Mouse (Mus musculus) forebrain, postnatal 0 days (tissue): ENCODE results near the gene Ooep. TPM values are rescaled to one million over a fixed set of nuclear protein-coding genes. Genes with fewer than 3 reads are reported as not detected.

ENCODE experiments used
- ATAC-seq: fragments of 200-750 bp; cut with Nextera tagmentation; 2 replicates; pipeline ENCODE4 v1.8.0; 2017; ENCODE audit warnings: mild to moderate bottlenecking, moderate library complexity
- DNase-seq: peaks from one replicate; pipeline ENCODE4 v3.0.0-alpha.2; 2015
- H3K27ac ChIP-seq: fragments of 300-500 bp; sonication (generic); 2 replicates; pipeline ENCODE4 v1.5.1; 2014; ENCODE audit warnings: low read depth, mild to moderate bottlenecking, antibody characterized with exemption, low read length, moderate library complexity, mixed read lengths
- H3K27me3 ChIP-seq: fragments of 300-500 bp; sonication (generic); 2 replicates; pipeline ENCODE4 v1.6.1; 2014; ENCODE audit warnings: mild to moderate bottlenecking, low read length, mixed read lengths; ENCODE audit not compliant: insufficient read depth
- H3K36me3 ChIP-seq: fragments of 300-500 bp; sonication (generic); 2 replicates; pipeline ENCODE4 v1.6.1; 2014; ENCODE audit warnings: mild to moderate bottlenecking, moderate library complexity; ENCODE audit not compliant: insufficient read depth
- H3K4me1 ChIP-seq: fragments of 300-500 bp; sonication (generic); 2 replicates; pipeline ENCODE4 v1.6.1; 2014; ENCODE audit warnings: antibody characterized with exemption; ENCODE audit not compliant: insufficient read depth
- H3K4me2 ChIP-seq: fragments of 300-500 bp; sonication (generic); 2 replicates; pipeline ENCODE4 v1.6.1; 2014; ENCODE audit warnings: low read depth, mild to moderate bottlenecking, moderate library complexity
- H3K4me3 ChIP-seq: fragments of 300-500 bp; sonication (generic); 2 replicates; pipeline ENCODE4 v1.5.1; 2014; ENCODE audit warnings: low read depth, low read length, mixed read lengths
- H3K9ac ChIP-seq: fragments of 300-500 bp; sonication (generic); 2 replicates; pipeline ENCODE4 v1.6.1; 2014; ENCODE audit warnings: mild to moderate bottlenecking
- H3K9me3 ChIP-seq: fragments of 300-500 bp; sonication (generic); 2 replicates; pipeline ENCODE4 v1.6.1; 2016; ENCODE audit warnings: low read length
- CTCF ChIP-seq: sonication (generic); IDR thresholded peaks from 2 replicates; pipeline ENCODE4 v1.5.1; 2016; ENCODE audit warnings: antibody characterized with exemption, control low read depth, low read depth
- WGBS: fragments of 180-500 bp; shearing (Covaris S2); extraction: QIAGEN DNeasy Blood & Tissue Kit; methylation state at CpG from one replicate; pipeline ENCODE4 v1.1.7; 2014; 5-methylcytosine and 5-hydroxymethylcytosine counted together
- polyA plus RNA-seq: library from polyadenylated mRNA; unstranded; fragments of >200 nt; fragmentation: Nextera tagmentation; extraction: Ambion mirVana; gene quantifications from 2 replicates; pipeline ENCODE4 v1.2.1, GENCODE M21; 2015
- total RNA-seq: library from RNA; depleted of rRNA; stranded (reverse); fragments of >200 nt; gene quantifications from 2 replicates; pipeline ENCODE4 v1.2.3, GENCODE M21; 2014

Gene Ooep
- total and polyA plus RNA-seq, 2 experiments from 2014 or later = 5.1 to 5.2 TPM

- Histone ChIP-seq H3K27ac (no peak overlapping the region), H3K36me3 (no peaks in the 10 kb centered on the region), H3K9me3 (no peaks in the 10 kb centered on the region), H3K4me3 (peak overlapping the region; percentile 37), H3K4me2 (peak overlapping the region; percentile 49), H3K27me3 (peaks cover 44% of the 10 kb centered on the region), H3K9ac (no peak overlapping the region), H3K4me1 (no peaks in the 10 kb centered on the region)
- no peak for TF ChIP-seq CTCF
- no peak for DNase-seq
- 38% methylated on average over 11 of the region's 11 CpGs for WGBS
- no peak; the same call in 1 of the 2 replicates for ATAC-seq
Measured at GRCm38 (mm10) chr9:78395244-78395629, 16.7 kb upstream of the Ooep start.

DNA sequence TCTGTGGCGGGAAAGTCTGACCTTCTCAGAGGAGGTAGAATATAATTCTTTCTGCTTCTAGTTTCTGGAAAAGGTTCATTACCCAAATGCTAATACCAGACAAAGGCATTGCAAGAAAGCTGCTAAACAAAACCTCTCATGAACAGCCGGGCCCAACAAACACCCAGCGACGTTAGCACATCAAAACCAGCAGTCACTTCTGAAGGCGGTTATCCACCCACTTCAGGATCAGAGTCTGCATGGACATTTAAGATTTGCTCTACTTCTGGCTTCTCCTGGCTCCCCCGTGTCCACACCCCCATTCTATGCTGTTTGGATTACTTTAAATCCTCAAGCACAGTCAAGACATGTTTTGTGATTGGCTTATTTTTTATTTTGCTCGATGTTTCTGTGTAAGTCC, 16.1 kb upstream of the Ooep start:
- no peak for ATAC-seq
- 71% methylated on average over 7 of the region's 7 CpGs for WGBS
- Histone ChIP-seq H3K4me1 (no peaks in the 10 kb centered on the region), H3K27ac (no peak overlapping the region), H3K4me3 (no peak overlapping the region), H3K27me3 (peaks cover 44% of the 10 kb centered on the region), H3K9me3 (no peaks in the 10 kb centered on the region), H3K9ac (no peak overlapping the region), H3K4me2 (no peak overlapping the region), H3K36me3 (no peaks in the 10 kb centered on the region)
- DNase-seq = no peak
- no peak for TF ChIP-seq CTCF

DNA sequence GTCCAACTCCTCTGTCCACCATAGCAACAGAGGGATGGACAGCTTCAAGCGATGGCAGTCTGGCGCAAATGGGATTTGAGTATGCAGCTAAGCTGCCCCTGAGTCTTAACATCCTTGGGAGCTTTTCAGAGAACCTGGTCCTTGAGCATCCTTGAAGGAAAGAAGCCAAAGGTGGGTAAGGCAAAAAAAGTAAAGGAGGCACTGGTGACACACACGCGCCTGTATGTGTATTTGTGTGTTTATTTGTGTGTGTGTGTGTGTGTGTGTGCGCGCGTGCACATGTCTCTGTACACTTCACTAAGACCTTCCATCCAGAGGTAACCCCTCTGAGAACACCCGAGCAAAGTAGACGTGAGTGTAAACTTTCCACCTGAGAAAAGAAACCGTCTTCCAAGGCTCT, 15.2 kb upstream of the Ooep start:
- Histone ChIP-seq H3K36me3 (no peaks in the 10 kb centered on the region), H3K9me3 (no peaks in the 10 kb centered on the region), H3K4me2 (no peak overlapping the region), H3K9ac (no peak overlapping the region), H3K4me1 (no peaks in the 10 kb centered on the region), H3K27ac (no peak overlapping the region), H3K27me3 (peaks cover 44% of the 10 kb centered on the region), H3K4me3 (no peak overlapping the region)
- WGBS = 89% methylated on average over 10 of the region's 10 CpGs
- DNase-seq (no peak), ATAC-seq (no peak)
- TF ChIP-seq CTCF = no peak

DNA sequence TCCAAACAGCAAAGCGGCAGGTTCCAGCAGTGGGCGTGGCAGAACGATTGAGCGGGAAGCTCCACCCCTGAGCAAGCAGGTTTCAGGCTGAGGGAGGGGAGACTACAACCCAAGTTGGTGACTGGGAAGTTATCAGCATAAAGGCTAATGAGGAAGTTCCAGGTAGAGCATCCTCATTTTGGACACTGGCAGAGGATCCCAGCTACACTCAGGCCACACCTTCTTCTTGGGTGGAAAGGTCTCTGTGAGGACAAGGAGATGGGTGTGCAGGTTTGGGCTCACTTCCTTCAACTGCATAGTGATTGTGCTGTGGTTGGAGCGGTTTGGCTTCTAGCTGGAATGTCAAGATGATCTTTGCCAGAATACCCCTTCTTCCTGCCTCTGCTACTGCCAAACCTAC, 11.5 kb upstream of the Ooep start:
- Histone ChIP-seq H3K4me3 (no peak overlapping the region), H3K9ac (no peak overlapping the region), H3K4me2 (no peak overlapping the region), H3K36me3 (no peaks in the 10 kb centered on the region), H3K27me3 (peaks cover 16% of the 10 kb centered on the region), H3K27ac (no peak overlapping the region), H3K9me3 (no peaks in the 10 kb centered on the region), H3K4me1 (no peaks in the 10 kb centered on the region)
- ATAC-seq = no peak
- no peak for DNase-seq
- TF ChIP-seq CTCF = no peak
- WGBS = 58% methylated on average over 5 of the region's 5 CpGs

DNA sequence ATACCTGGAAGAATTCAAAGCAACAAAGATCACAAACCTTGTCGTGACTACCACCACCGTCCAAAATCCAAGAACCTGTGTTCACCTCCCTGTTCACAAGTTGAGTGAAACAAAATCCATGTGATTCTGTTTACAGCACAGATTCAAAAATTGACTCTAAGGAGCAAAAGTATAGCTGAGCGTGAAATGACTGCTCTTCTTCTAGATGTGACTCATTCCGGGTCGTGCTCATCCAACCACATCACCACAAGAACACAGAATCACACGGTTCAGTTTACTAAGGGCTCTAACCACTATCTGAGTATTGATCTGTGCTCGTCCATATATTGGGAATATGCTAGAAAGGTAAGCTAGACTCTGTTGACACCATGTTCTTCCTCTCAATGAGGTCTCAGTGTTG, 8.4 kb upstream of the Ooep start:
- WGBS = 91% methylated on average over 7 of the region's 7 CpGs

DNA sequence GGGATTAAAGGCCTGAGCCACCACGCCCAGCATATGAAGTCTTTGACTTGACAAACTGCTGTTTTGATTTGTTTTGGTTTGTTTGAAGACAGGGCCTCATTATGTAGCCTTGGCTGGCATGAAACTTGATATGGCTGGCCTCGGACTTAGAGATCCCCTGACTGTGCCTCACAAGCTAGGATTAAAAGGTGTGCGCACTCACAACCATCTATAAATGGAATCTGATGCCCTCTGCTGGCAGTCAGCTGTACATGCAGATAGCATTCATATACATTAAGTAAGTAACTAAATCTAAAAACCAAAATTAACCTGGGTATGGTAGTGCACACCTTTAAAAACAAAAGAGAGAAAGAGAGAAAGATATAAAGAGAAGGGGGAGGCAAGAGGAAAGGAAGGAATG, 7.4 kb upstream of the Ooep start:
- no peaks in the 10 kb centered on the region for H3K4me1 ChIP-seq
- no peak overlapping the region for H3K9ac ChIP-seq
- H3K27ac ChIP-seq = no peak overlapping the region
- ATAC-seq = no peak
- H3K36me3 ChIP-seq = no peaks in the 10 kb centered on the region
- no peak for DNase-seq
- H3K4me2 ChIP-seq = no peak overlapping the region
- H3K4me3 ChIP-seq = no peak overlapping the region
- TF ChIP-seq CTCF = peak; percentile 58
- 45% methylated on average over 3 of the region's 3 CpGs for WGBS
- H3K27me3 ChIP-seq = no peaks in the 10 kb centered on the region
- H3K9me3 ChIP-seq = no peaks in the 10 kb centered on the region

More for the DNA sequence above, 8.4 kb upstream of the Ooep start:
- Histone ChIP-seq H3K4me1 (no peaks in the 10 kb centered on the region), H3K9ac (no peak overlapping the region), H3K27me3 (no peaks in the 10 kb centered on the region; the same call in 1 of the 2 replicates), H3K4me3 (no peak overlapping the region), H3K27ac (no peak overlapping the region), H3K4me2 (no peak overlapping the region), H3K9me3 (no peaks in the 10 kb centered on the region), H3K36me3 (no peaks in the 10 kb centered on the region)
- ATAC-seq = no peak
- no peak for TF ChIP-seq CTCF
- no peak for DNase-seq

DNA sequence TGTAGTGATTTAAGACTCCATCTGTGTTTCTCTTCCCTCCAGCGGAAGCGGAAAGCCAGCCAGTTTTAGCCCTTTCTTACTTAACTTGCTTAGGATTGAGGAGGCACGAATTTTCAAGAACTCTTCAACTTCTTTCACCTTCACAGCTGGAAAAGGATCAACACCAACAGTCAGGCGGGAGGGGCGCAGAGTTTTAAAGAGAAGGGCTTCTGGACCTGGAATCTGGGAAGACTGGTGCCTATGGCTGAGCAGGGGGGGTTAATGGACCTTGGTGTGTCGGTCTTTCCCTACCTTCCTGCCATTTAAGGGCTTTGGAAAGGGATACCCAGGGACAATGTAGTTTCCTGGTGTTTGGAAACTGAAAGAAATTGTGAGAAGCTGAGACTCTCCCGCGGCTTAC, 979 bp downstream of the Ooep start:
- Histone ChIP-seq H3K4me3 (peak overlapping the region; percentile 38), H3K4me1 (no peaks in the 10 kb centered on the region), H3K4me2 (peak overlapping the region; percentile 68), H3K36me3 (no peaks in the 10 kb centered on the region), H3K27ac (no peak overlapping the region), H3K27me3 (no peaks in the 10 kb centered on the region), H3K9me3 (no peaks in the 10 kb centered on the region), H3K9ac (0 out of 2 replicates have a peak overlapping the region, but pooled peaks have one; percentile 7)
- whole genome bisulfite sequencing = 19% methylated on average over 8 of the region's 8 CpGs
- DNase-seq (peak; percentile 52), ATAC-seq (no peak)
- no peak for TF ChIP-seq CTCF

- Histone ChIP-seq H3K9ac (no peak overlapping the region), H3K9me3 (no peaks in the 10 kb centered on the region), H3K36me3 (no peaks in the 10 kb centered on the region), H3K27me3 (no peaks in the 10 kb centered on the region), H3K4me2 (no peak overlapping the region), H3K27ac (no peak overlapping the region), H3K4me1 (no peaks in the 10 kb centered on the region), H3K4me3 (no peak overlapping the region)
- no peak for TF ChIP-seq CTCF
- ATAC-seq = no peak
- WGBS = 80% methylated on average over 4 of the region's 4 CpGs
- no peak for DNase-seq
Measured at GRCm38 (mm10) chr9:78375486-78375885, 3.0 kb downstream of the Ooep start.
